Mouse (Mus musculus): Measurements from ENCODE around the gene Mrpl51.
"Not testable (repeated sequence)": the region's sequence is repeated elsewhere in the genome, so short reads cannot be mapped to it uniquely, and the experiment has no call there.

Gene Mrpl51

DNA sequence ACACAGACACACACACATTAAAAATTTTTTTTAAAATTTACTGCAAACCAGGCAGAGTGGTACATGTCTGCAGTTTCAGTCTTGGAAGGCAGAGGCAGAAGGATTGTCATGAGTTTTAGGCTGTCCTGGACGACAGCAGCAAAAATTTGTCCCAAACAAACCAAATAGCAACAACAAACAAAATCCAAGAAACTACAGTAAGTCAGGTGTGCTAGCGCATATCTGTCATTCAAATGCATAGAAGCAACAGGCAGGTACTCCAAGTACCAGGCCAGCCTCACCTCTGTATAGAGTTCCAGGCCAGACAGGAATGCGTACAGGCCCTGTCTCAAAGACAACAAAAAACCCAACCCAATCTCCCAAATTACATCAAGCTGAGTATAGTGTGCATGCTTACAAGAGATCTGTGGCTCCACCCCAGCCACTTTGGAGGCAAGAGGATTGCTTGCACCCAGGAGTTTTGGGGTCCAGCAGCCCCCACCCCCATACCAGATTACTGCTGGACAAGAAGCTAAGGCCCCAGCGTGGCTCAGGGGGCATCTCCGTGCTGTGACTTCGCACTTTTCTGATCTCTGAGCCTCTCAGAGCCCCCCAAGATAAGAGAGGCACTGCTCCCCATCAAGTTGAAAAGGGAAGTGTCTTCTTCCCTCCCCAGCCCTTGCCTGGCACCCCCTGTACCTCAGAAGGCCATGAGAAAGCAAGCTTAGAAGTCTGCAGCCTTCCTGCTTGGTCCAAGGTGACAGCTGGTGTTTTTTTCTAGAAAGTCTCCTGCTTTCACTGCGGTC is 31.6 kb upstream of the Mrpl51 start:
- no peak for DNase-seq (ENCODE audit: low spot score)

DNA sequence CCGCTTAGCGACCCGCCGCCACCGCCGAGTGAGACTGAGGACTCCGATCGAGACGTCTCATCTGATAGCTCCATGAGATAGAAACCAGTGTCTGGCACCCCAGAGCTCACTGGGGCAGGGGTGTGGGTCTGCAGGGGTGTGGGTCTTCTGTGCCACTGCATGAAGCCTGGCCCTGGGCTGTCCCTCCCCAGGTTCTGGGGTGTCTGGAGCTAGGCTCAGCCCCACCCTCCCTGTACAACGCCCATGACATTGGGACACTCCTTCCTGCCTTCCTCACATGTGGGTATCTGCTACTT is 31.1 kb upstream of the Mrpl51 start:
- DNase-seq (ENCODE audit: low spot score): no peak

DNA sequence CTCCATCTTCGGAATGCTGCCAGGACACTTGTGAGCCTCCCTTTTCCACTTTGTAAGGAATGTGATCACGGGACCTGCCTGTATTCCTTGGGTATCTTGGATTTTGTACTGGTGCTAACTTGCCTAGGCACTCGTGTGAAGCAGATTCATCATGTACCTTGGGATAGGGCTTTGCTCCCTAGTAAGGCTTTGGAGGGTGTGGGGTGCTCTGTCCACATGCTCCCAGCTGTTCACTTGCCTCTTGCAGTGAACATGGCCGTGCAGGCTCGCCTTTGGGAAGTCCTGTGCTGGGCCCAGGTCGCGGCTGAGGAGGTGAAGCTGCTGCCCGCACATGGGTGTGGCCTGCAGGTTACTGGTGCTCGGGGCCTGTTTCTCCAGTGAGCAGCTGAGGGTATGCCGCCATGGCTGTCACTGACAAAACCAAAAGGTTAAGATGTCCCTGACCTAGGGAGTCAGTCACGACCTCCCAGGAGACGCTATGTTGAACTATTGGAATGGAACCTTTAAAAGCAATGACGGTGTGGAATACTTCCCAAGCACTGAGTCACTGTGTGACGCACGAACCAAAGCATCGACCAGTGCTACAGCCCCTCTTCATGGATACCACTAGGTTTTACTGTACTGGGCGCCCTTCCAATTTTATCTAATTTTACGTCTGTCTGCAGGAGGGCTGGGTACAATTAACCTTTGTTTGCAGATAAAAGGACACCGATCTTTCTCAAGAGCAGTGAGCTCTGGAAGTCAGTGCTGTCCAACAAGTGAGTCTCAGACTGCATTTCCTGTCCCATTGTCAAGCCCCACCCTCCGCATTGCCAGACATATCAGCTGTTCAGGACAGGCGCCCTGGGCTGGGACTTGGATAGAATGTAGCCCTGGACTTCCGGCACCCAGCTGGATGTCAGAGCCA is 30.5 kb upstream of the Mrpl51 start:
- DNase-seq (ENCODE audit: low spot score): no peak

DNA sequence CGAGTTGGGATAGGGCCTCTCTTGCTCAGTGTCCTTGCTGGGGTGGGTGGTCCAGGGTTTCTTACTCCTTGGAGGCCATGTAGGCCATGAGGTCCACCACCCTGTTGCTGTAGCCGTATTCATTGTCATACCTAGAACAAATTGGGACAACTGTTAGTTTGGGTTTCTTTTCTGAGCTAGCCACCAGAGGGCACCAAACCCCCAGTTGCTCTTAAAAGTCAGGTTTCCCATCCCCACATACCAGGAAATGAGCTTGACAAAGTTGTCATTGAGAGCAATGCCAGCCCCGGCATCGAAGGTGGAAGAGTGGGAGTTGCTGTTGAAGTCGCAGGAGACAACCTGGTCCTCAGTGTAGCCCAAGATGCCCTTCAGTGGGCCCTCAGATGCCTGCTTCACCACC is 29.6 kb upstream of the Mrpl51 start:
- DNase-seq (ENCODE audit: low spot score): not testable (repeated sequence)

DNA sequence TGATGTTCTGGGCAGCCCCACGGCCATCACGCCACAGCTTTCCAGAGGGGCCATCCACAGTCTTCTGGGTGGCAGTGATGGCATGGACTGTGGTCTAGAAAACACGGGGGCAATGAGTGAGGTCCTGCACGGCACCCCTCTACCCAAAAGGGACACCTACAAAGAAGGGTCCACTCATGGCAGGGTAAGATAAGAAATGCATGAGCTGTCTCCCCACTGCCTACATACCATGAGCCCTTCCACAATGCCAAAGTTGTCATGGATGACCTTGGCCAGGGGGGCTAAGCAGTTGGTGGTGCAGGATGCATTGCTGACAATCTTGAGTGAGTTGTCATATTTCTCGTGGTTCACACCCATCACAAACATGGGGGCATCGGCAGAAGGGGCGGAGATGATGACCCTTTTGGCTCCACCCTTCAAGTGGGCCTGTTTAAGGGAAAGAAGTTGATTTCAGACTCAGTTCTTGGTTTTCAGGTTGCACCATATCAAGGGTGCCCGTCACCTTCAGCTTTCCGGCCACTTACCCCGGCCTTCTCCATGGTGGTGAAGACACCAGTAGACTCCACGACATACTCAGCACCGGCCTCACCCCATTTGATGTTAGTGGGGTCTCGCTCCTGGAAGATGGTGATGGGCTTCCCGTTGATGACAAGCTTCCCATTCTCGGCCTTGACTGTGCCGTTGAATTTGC is 28.8 kb upstream of the Mrpl51 start:
- not testable (repeated sequence) for DNase-seq (ENCODE audit: low spot score)

DNA sequence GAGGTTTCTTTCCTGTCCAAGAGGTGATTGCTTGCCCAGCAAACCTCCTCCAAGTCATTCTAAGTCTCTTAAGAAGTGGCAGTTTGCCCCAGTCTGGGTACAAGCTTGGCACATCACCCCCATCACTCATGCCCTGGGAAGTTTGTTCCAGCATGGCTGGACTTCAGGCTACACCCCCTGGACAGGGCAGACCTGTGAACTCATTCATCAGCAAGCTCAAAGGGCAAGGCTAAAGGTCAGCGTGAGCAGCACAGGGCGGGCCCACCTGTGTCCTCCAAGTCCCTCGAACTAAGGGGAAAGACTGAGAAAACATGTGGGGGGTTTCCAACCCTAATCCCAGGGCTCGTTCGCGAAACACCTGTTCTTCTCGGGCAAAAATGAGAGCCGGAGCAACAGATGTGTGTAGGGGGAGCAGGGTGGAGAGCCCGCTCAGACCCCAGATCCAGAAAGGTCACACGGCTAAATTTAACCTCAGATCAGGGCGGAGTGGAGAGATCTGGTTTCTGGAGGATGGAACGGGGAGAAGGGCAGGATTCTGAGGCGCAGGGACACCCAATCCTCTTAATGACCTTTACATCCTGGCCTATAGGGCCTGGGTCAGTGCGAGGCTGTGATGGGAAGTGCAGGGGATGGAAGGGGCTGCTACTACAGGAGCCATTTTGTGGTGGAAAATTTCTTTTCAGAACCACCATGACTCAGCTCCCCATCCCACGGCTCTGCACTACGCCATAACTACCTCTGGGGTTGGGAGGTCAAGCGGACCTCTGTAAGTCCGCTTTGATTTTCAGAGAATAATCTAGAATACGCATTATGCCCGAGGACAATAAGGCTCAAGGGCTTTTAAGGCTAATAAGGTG is 27.6 kb upstream of the Mrpl51 start:
- no peak for DNase-seq (ENCODE audit: low spot score)

DNA sequence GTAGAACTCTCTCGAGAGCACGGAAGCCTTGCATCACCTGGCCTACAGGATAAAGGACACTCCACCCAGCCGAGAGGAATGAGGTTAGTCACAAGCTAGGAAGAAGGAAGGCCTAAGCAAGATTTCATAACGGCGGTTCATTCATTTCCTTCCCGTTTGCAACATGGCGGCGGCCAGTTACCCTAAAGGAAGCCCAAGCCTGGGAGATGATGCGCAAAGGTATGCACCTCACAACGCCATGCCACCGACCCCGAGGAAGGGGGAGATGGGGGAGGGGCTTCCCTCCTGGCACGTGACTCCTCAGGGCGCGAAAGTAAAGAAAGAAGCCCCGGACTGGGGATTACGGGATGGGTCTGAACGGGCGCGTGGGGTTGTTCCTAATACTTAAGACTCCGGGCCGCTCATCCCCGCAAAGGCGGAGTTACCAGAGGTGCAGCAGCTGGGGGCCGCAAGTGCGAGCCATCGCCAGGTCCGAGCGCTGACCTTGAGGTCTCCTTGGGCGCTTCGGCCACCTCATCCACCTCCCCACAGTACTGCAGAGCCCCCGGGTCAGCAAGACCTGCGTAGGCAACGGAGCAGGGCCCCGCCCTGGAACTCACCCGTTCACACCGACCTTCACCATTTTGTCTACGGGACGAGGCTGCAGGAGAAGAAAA is 26.8 kb upstream of the Mrpl51 start:
- peak; percentile 56 for DNase-seq (ENCODE audit: low spot score)

DNA sequence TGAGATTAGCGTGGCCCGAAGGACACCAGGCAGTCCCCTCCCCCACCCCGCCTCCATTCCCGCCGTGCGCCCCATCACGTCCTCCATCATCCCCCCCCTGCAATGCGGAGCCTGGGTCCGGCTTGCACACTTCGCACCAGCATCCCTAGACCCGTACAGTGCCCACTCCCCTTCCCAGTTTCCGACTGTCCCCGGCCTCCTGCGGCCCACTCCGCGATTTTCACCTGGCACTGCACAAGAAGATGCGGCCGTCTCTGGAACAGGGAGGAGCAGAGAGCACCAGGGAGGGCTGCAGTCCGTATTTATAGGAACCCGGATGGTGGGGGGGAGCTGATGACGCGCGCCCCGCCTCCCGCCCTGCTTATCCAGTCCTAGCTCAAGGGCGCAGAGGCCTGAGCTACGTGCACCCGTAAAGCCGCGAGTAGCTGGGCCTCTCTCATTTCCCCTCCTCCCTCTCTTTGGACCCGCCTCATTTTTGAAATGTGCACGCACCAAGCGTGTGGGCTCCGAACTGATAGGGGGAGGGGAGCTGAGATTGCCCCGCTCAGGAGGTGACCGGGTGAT is 26.2 kb upstream of the Mrpl51 start:
- peak; percentile 96 for DNase-seq (ENCODE audit: low spot score)

DNA sequence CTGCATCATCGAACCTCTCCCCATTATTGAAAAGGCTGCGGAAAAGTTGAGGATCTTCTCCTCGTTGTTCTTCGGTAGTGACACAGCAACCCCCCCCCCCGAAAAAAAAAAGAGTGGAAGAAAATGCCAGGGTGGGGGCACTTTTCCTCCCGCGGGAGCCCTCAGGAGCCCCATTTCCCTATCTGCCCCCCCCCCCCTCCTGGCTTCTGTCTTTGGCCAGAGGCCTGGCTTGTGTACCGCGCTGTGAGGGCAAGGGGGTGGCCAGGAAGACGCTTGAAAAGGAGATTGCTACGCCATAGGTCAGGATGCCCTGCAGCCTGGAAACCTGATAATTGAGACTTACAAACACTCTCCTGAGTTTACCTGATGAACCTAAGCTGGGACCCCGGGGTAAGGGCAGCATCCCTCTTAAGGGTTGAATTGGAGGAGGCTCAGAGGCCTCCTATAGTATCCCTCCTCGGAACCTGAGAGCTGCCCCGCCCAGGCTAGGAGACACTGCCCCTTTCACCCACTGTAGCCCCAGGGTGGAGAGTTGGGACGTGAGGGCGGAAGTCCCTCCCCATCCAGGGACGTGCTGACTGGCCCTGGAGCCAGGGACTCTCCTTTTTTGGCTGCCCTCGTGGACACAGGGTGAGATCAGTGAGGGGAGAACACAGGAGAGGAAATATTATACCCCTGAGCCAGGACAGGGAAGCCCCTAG is 25.4 kb upstream of the Mrpl51 start, which contains the start of gene Gapdh:
TSS of gene Gapdh (minus strand) at position 417 of the 701 bp plus-strand sequence.
- peak; percentile 84 for DNase-seq (ENCODE audit: low spot score)

DNA sequence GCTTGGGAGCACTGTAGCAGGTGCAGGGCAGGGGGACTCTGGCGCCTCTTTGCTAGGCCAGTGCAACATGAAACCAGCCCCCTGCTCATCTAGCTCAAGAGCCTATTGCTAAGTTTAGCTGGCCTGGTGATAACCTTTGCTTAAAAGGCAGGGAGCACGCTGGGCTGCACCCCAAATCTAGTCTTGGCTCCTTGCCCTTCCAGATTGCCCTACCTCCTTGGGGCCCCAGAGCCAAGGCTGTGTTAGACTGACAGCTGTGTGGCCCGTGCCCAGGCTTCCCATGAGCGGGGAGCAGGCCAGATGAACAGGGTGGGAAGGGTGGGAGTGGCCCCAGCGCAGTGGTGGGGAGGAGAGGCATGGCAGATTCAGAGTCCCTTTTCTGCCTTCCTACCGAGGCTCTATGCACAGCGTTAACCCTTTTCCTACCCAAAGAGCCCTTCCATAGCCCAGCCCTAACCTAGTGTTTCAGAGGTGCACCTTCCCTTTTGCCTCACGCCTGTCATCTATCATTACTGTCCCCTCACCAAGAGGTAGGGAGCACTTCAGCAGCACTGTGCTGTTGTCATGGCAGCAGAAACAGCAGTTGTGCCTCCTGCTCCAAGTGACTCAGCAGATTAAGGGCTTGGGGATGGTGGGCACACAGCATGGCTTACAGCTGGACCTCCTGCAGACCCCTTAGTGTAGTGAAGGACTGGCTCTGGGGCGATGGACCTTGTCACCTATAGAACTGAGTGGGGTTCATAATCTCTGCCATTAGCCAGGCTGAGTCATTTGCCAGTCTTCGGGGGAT is 24.5 kb upstream of the Mrpl51 start:
- DNase-seq (ENCODE audit: low spot score): no peak

DNA sequence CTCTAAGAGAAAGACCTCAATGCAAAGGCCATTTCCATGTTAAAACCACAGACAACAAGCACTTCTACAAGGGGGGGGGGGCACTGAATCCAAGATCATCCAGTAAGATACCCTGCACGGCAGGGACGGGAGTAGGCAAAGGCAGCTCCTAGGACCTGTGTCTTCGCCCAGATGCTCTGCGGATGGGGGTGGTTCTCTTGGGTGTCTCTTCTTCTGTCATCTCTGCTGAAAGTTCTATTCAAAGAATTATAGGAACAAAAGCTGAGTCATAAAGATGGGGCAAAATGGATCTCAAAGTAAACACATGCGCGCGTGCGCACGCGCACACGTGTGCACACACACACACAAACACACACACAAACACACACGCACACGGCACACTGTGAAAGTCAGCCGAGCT is 23.5 kb upstream of the Mrpl51 start:
- no peak for DNase-seq (ENCODE audit: low spot score)

DNA sequence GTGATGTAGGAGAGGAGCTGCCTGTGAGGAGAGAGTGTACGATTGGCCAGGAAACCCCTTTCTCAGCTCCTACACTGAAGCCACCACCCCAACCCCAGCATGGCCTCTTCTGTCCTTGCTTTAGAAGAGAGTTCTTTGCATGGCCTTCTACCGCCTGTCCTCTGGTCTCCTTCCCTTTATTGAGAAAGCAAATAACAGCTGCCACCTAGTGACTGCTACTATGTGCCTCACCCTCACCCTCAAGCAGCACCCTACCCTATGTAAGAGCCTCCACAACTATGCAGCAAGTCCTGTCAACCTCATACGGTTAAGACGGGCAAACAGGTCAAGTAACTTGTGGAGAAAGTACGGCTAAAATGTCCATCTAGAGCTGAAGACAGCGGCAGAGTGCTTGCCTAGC is 21.4 kb upstream of the Mrpl51 start:
- DNase-seq (ENCODE audit: low spot score): no peak

DNA sequence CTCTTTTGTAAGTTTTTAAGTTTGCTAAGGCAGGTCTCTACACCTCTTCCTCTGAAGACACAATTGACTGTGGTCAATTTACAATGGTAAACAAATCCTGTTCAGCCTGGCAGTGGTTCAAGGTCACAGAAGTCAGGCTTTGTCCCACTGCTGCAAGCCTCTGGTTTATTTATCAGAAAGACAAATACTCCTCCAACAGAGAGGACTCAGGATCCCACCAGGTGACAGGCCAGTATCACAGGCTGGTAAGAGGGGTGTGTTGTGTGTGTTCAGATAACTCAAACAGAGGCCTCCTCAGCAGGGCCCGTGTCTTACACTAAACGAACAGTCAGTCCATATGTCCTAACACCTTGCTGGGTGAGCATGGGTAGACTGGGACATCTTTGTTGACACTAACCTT is 19.1 kb upstream of the Mrpl51 start:
- no peak for DNase-seq (ENCODE audit: low spot score)

DNA sequence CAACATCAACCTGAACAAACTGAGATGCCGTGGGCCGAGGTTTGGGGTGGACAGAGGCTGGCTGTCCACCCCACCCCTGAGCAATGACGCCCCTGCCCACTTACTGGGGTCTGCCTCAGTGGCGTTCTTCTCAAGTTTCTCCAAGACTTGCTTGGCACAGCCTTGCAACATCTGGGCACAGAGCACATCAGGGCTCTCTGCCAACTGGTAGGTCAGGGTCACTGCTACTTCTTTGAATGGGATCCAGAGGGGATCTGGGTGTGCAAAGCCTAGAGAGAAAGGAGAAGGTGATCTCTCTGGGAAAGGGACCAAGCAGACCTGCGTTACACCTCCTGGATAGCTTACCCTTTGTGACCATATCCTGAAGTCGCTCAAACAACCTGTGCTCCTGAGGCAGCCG is 18.3 kb upstream of the Mrpl51 start:
- no peak for DNase-seq (ENCODE audit: low spot score)

DNA sequence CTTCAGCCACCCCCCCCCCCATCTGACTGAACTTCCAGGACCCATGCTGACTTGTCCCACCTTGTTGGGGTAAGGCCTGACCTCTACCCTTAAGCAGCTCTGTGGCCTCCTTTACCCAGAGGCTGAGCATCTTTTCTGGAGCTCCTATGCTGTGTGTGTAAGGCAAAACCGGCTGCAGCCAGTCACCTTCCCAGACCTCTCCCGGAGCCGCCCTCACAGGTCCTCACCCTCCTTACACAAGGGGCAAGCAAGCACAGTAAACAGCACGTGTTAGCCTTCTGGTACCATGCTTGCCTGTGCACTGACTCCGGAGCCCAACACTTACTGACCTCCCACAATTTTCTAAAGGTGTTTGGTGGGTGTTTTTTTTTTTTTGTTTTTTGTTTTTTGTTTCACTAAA is 16.1 kb upstream of the Mrpl51 start:
- DNase-seq (ENCODE audit: low spot score): no peak

DNA sequence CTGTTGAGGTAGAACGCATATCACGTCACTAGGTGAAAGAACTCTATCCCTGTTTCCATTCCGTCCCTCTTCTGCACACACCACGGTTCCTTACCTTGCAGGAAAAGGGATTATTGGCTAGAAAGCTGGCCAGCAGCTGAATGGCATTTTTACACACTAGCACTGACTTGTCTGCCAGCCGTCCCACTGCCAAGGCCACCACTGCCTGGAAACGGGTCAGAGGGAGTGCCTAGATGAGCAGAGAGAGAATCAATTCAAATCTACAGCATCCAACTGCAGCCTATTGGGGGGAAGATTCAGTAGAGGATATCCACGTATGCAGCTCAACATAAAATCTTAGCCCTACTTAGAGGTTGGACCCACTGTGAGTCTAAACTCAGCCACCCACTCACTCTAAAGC is 12.0 kb upstream of the Mrpl51 start:
- DNase-seq (ENCODE audit: low spot score): no peak

DNA sequence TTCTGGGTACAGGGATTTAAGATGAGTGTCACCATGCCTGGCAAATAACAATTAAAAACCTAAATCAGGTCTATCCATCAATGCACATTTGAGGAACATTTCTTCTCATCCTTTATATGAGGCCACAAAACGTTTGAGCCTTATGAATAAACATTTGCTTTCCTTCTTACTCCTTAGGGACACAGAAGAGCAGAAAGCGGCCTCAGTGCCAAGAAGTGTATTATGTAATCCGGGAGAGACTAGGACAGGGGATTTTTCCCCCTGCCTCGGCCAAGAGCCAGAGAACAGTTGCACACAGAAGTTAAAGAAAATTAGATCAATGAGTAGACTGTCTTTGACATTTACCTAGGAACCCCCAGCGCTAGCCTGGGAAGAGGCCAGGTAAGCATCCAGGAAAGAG is 9.5 kb upstream of the Mrpl51 start:
- no peak for DNase-seq (ENCODE audit: low spot score)

DNA sequence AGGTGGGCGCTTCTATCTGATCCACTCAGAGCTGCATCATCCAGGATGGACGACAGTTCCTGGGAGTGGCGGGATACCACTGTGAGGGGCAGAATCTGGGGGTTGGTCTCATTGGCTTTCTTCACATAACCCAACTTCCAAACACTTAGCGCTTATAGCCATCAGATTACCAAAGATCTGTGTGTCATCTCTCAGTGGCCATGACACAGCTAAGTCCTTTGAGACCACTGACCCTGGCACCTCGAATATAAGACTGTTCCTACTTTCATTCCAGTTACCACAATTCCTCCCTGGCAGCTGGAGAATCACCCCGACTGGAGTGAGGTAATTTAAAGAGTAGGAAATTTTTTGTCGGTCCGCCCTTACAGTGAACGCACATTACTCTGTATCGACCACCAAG is 5.4 kb upstream of the Mrpl51 start:
- DNase-seq (ENCODE audit: low spot score): no peak

DNA sequence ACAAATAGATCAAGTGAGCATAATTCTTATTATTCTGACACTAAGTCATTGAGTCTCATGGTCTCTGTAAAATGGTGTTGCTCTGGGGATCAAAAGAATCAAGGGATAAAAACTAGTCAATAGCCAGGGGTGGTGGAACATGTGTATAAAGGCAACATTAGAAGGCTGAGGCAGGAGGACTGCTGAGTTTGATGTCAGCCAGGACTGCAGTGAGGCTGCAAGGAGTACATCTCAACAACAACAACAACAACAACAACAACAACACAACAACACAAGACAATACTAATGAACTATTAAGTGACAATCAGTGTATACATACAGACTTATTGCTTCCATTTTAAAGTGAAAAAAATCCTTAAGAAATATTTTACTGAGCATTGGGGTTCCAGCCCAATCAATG is 785 bp upstream of the Mrpl51 start:
- DNase-seq (ENCODE audit: low spot score): no peak
